Mouse (Mus musculus): ENCODE measurements around the gene Tex26. TPM values are rescaled to one million over a fixed set of nuclear protein-coding genes. Genes with fewer than 3 reads are reported as not detected.

Tex26 gene
- polyA plus RNA-seq, 1 experiment from 2014 or later, result 0.59 TPM

- H3K9ac ChIP-seq (replicated peaks; ENCODE audit: low read length), result no peak overlapping the region
- H3K4me1 ChIP-seq (ENCODE audit: insufficient read depth, low read length), result no peaks in the 10 kb centered on the region
- H3K9me3 ChIP-seq (ENCODE audit: low read length), result no peaks in the 10 kb centered on the region
- no peak overlapping the region for H3K27ac ChIP-seq (ENCODE audit: low read length)
- H3K36me3 ChIP-seq (ENCODE audit: insufficient read depth, low read length), result no peaks in the 10 kb centered on the region
- 88% methylated on average over 7 of the region's 7 CpGs for WGBS
- H3K27me3 ChIP-seq (ENCODE audit: insufficient read depth, low read length), result no peaks in the 10 kb centered on the region
- H3K4me2 ChIP-seq (replicated peaks; ENCODE audit: low read depth, low read length), result no peak overlapping the region
- ATAC-seq (ENCODE audit: low FRiP score, low TSS enrichment), result no peak
- no peak overlapping the region for H3K4me3 ChIP-seq (ENCODE audit: low read length)
Observed at GRCm38 (mm10) chr5:149446495-149446894, 7.0 kb downstream of the Tex26 start.

- no peak overlapping the region for H3K27ac ChIP-seq (ENCODE audit: low read length)
- H3K4me2 ChIP-seq (replicated peaks; ENCODE audit: low read depth, low read length), result no peak overlapping the region
- H3K9ac ChIP-seq (replicated peaks; ENCODE audit: low read length), result no peak overlapping the region
- no peaks in the 10 kb centered on the region for H3K4me1 ChIP-seq (ENCODE audit: insufficient read depth, low read length)
- no peaks in the 10 kb centered on the region for H3K9me3 ChIP-seq (ENCODE audit: low read length)
- no peaks in the 10 kb centered on the region for H3K36me3 ChIP-seq (ENCODE audit: insufficient read depth, low read length)
- WGBS, result 79% methylated on average over 5 of the region's 5 CpGs
- ATAC-seq (ENCODE audit: low FRiP score, low TSS enrichment), result no peak
- H3K4me3 ChIP-seq (ENCODE audit: low read length), result no peak overlapping the region
- H3K27me3 ChIP-seq (ENCODE audit: insufficient read depth, low read length), result no peaks in the 10 kb centered on the region
Observed at GRCm38 (mm10) chr5:149447733-149448132, 8.3 kb downstream of the Tex26 start.

- Histone ChIP-seq H3K4me1 (ENCODE audit: insufficient read depth, low read length) (no peaks in the 10 kb centered on the region), H3K36me3 (ENCODE audit: insufficient read depth, low read length) (no peaks in the 10 kb centered on the region), H3K4me3 (ENCODE audit: low read length) (no peak overlapping the region), H3K27me3 (ENCODE audit: insufficient read depth, low read length) (no peaks in the 10 kb centered on the region), H3K9ac (replicated peaks; ENCODE audit: low read length) (no peak overlapping the region), H3K27ac (ENCODE audit: low read length) (no peak overlapping the region), H3K4me2 (replicated peaks; ENCODE audit: low read depth, low read length) (no peak overlapping the region), H3K9me3 (ENCODE audit: low read length) (no peaks in the 10 kb centered on the region)
- ATAC-seq (ENCODE audit: low FRiP score, low TSS enrichment), result no peak
- WGBS, result 84% methylated on average over 7 of the region's 7 CpGs
Observed at GRCm38 (mm10) chr5:149449406-149449805, 9.9 kb downstream of the Tex26 start.

GRCm38 (mm10) chr5:149451209-149451681 is 11.8 kb downstream of the Tex26 start:
- Histone ChIP-seq H3K4me2 (replicated peaks; ENCODE audit: low read depth, low read length) (no peak overlapping the region), H3K4me1 (ENCODE audit: insufficient read depth, low read length) (no peaks in the 10 kb centered on the region), H3K27ac (ENCODE audit: low read length) (no peak overlapping the region), H3K36me3 (ENCODE audit: insufficient read depth, low read length) (no peaks in the 10 kb centered on the region), H3K9me3 (ENCODE audit: low read length) (no peaks in the 10 kb centered on the region), H3K9ac (replicated peaks; ENCODE audit: low read length) (no peak overlapping the region), H3K4me3 (ENCODE audit: low read length) (no peak overlapping the region), H3K27me3 (ENCODE audit: insufficient read depth, low read length) (no peaks in the 10 kb centered on the region)
- no peak for ATAC-seq (ENCODE audit: low FRiP score, low TSS enrichment)
- 84% methylated on average over 7 of the region's 7 CpGs for WGBS

- 32% methylated on average over 6 of the region's 6 CpGs for WGBS
- H3K27ac ChIP-seq (ENCODE audit: low read length), result no peak overlapping the region
- no peak overlapping the region for H3K4me2 ChIP-seq (replicated peaks; ENCODE audit: low read depth, low read length)
- H3K36me3 ChIP-seq (ENCODE audit: insufficient read depth, low read length), result no peaks in the 10 kb centered on the region
- no peaks in the 10 kb centered on the region for H3K27me3 ChIP-seq (ENCODE audit: insufficient read depth, low read length)
- H3K4me3 ChIP-seq (ENCODE audit: low read length), result no peak overlapping the region
- no peak overlapping the region for H3K9ac ChIP-seq (replicated peaks; ENCODE audit: low read length)
- H3K9me3 ChIP-seq (ENCODE audit: low read length), result no peaks in the 10 kb centered on the region
- no peaks in the 10 kb centered on the region for H3K4me1 ChIP-seq (ENCODE audit: insufficient read depth, low read length)
- no peak for ATAC-seq (ENCODE audit: low FRiP score, low TSS enrichment)
Observed at GRCm38 (mm10) chr5:149454281-149454680, 14.8 kb downstream of the Tex26 start.

- no peak overlapping the region for H3K4me2 ChIP-seq (replicated peaks; ENCODE audit: low read depth, low read length)
- no peaks in the 10 kb centered on the region for H3K9me3 ChIP-seq (ENCODE audit: low read length)
- no peak overlapping the region for H3K27ac ChIP-seq (ENCODE audit: low read length)
- no peak overlapping the region for H3K9ac ChIP-seq (replicated peaks; ENCODE audit: low read length)
- no peak overlapping the region for H3K4me3 ChIP-seq (ENCODE audit: low read length)
- WGBS, result 89% methylated on average over 7 of the region's 7 CpGs
- H3K36me3 ChIP-seq (ENCODE audit: insufficient read depth, low read length), result no peaks in the 10 kb centered on the region
- H3K4me1 ChIP-seq (ENCODE audit: insufficient read depth, low read length), result no peaks in the 10 kb centered on the region
- H3K27me3 ChIP-seq (ENCODE audit: insufficient read depth, low read length), result no peaks in the 10 kb centered on the region
- ATAC-seq (ENCODE audit: low FRiP score, low TSS enrichment), result no peak
Observed at GRCm38 (mm10) chr5:149456544-149456943, 17.1 kb downstream of the Tex26 start.

- no peaks in the 10 kb centered on the region for H3K4me1 ChIP-seq (ENCODE audit: insufficient read depth, low read length)
- H3K4me3 ChIP-seq (ENCODE audit: low read length), result no peak overlapping the region
- no peaks in the 10 kb centered on the region for H3K9me3 ChIP-seq (ENCODE audit: low read length)
- H3K4me2 ChIP-seq (replicated peaks; ENCODE audit: low read depth, low read length), result no peak overlapping the region
- H3K27ac ChIP-seq (ENCODE audit: low read length), result no peak overlapping the region
- H3K36me3 ChIP-seq (ENCODE audit: insufficient read depth, low read length), result no peaks in the 10 kb centered on the region
- 75% methylated on average over 3 of the region's 3 CpGs for WGBS
- no peak for ATAC-seq (ENCODE audit: low FRiP score, low TSS enrichment)
- H3K9ac ChIP-seq (replicated peaks; ENCODE audit: low read length), result no peak overlapping the region
- no peaks in the 10 kb centered on the region for H3K27me3 ChIP-seq (ENCODE audit: insufficient read depth, low read length)
Observed at GRCm38 (mm10) chr5:149462071-149462470, 22.6 kb downstream of the Tex26 start.

- 18% methylated on average over 4 of the region's 5 CpGs for WGBS
- no peak overlapping the region for H3K9ac ChIP-seq (replicated peaks; ENCODE audit: low read length)
- H3K36me3 ChIP-seq (ENCODE audit: insufficient read depth, low read length), result no peaks in the 10 kb centered on the region
- H3K27ac ChIP-seq (ENCODE audit: low read length), result no peak overlapping the region
- ATAC-seq (ENCODE audit: low FRiP score, low TSS enrichment), result no peak
- H3K4me2 ChIP-seq (replicated peaks; ENCODE audit: low read depth, low read length), result no peak overlapping the region
- no peaks in the 10 kb centered on the region for H3K4me1 ChIP-seq (ENCODE audit: insufficient read depth, low read length)
- H3K4me3 ChIP-seq (ENCODE audit: low read length), result no peak overlapping the region
- H3K9me3 ChIP-seq (ENCODE audit: low read length), result no peaks in the 10 kb centered on the region
- H3K27me3 ChIP-seq (ENCODE audit: insufficient read depth, low read length), result no peaks in the 10 kb centered on the region
Observed at GRCm38 (mm10) chr5:149465305-149465704, 25.8 kb downstream of the Tex26 start.

GRCm38 (mm10) chr5:149474142-149474541 is 34.7 kb downstream of the Tex26 start:
- Histone ChIP-seq H3K4me1 (ENCODE audit: insufficient read depth, low read length) (no peaks in the 10 kb centered on the region), H3K36me3 (ENCODE audit: insufficient read depth, low read length) (no peaks in the 10 kb centered on the region), H3K27me3 (ENCODE audit: insufficient read depth, low read length) (no peaks in the 10 kb centered on the region), H3K9me3 (ENCODE audit: low read length) (no peaks in the 10 kb centered on the region), H3K4me2 (replicated peaks; ENCODE audit: low read depth, low read length) (no peak overlapping the region), H3K4me3 (ENCODE audit: low read length) (no peak overlapping the region), H3K9ac (replicated peaks; ENCODE audit: low read length) (no peak overlapping the region), H3K27ac (ENCODE audit: low read length) (no peak overlapping the region)
- WGBS, result 95% methylated on average over 9 of the region's 9 CpGs
- ATAC-seq (ENCODE audit: low FRiP score, low TSS enrichment), result no peak

- no peak overlapping the region for H3K27ac ChIP-seq (ENCODE audit: low read length)
- no peak for ATAC-seq (ENCODE audit: low FRiP score, low TSS enrichment)
- 87% methylated on average over 16 of the region's 16 CpGs for WGBS
Observed at GRCm38 (mm10) chr5:149474701-149475468, 35.4 kb downstream of the Tex26 start.

More at GRCm38 (mm10) chr5:149474701-149475468, 35.4 kb downstream of the Tex26 start:
- Histone ChIP-seq H3K4me1 (ENCODE audit: insufficient read depth, low read length) (no peaks in the 10 kb centered on the region), H3K4me2 (replicated peaks; ENCODE audit: low read depth, low read length) (no peak overlapping the region), H3K4me3 (ENCODE audit: low read length) (no peak overlapping the region), H3K9me3 (ENCODE audit: low read length) (no peaks in the 10 kb centered on the region), H3K27me3 (ENCODE audit: insufficient read depth, low read length) (no peaks in the 10 kb centered on the region), H3K9ac (replicated peaks; ENCODE audit: low read length) (no peak overlapping the region), H3K36me3 (ENCODE audit: insufficient read depth, low read length) (no peaks in the 10 kb centered on the region)

Measured in kidney, embryonic 16.5 days (tissue).